Mouse (Mus musculus) stomach, embryonic 14.5 days (tissue): ENCODE results near the gene Csdc2. TPM values are rescaled to one million over a fixed set of nuclear protein-coding genes. Genes with fewer than 3 reads are reported as not detected.
A peak's percentile ranks its signal among the peaks of the same experiment; 100 is the strongest.

ENCODE experiments used
- ATAC-seq: fragments of 200-750 bp; cut with Nextera tagmentation; 2 replicates; pipeline ENCODE4 v1.8.0; 2017; ENCODE audit warnings: low read depth, moderate TSS enrichment; ENCODE audit not compliant: insufficient number of reproducible peaks, insufficient read depth, low FRiP score
- H3K27ac ChIP-seq: fragments of 300-500 bp; sonication (generic); 2 replicates; pipeline ENCODE4 v1.5.1; 2014; ENCODE audit warnings: mild to moderate bottlenecking, low read length, moderate library complexity, mixed read lengths
- H3K27me3 ChIP-seq: fragments of 300-500 bp; sonication (generic); 2 replicates; pipeline ENCODE4 v1.6.1; 2014; ENCODE audit warnings: low read length, control low read depth, mixed read lengths; ENCODE audit not compliant: control insufficient read depth, insufficient read depth
- H3K36me3 ChIP-seq: fragments of 300-500 bp; sonication (generic); 2 replicates; pipeline ENCODE4 v1.6.1; 2014; ENCODE audit warnings: mild to moderate bottlenecking, control low read depth, low read length, moderate library complexity, mixed read lengths; ENCODE audit not compliant: control insufficient read depth, insufficient read depth
- H3K4me1 ChIP-seq: fragments of 300-500 bp; sonication (generic); 2 replicates; pipeline ENCODE4 v1.6.1; 2014; ENCODE audit warnings: low read length, control low read depth, mixed read lengths; ENCODE audit not compliant: control insufficient read depth, insufficient read depth
- H3K4me2 ChIP-seq: fragments of 300-500 bp; sonication (generic); replicated peaks from 2 replicates; pipeline ENCODE4 v1.6.1; 2014; ENCODE audit warnings: low read depth, low read length, control low read depth
- H3K4me3 ChIP-seq: fragments of 300-500 bp; sonication (generic); 2 replicates; pipeline ENCODE4 v1.5.1; 2014; ENCODE audit warnings: low read depth, low read length, control low read depth
- H3K9ac ChIP-seq: fragments of 300-500 bp; sonication (generic); replicated peaks from 2 replicates; pipeline ENCODE4 v1.6.1; 2014; ENCODE audit warnings: low read depth, mild to moderate bottlenecking, control low read depth, low read length, moderate library complexity, mixed read lengths
- H3K9me3 ChIP-seq: fragments of 300-500 bp; sonication (generic); 2 replicates; pipeline ENCODE4 v1.6.1; 2016; ENCODE audit warnings: low read depth, low read length, control low read depth; ENCODE audit not compliant: control insufficient read depth
- WGBS: fragments of 180-500 bp; shearing (Covaris S2); extraction: QIAGEN DNeasy Blood & Tissue Kit; methylation state at CpG from one replicate; pipeline ENCODE4 v1.1.7; 2014; 5-methylcytosine and 5-hydroxymethylcytosine counted together
- polyA plus RNA-seq: library from polyadenylated mRNA; unstranded; fragments of >200 nt; fragmentation: Nextera tagmentation; extraction: Ambion mirVana; gene quantifications from 2 replicates; pipeline ENCODE4 v1.2.1, GENCODE M21; 2014

Gene Csdc2
- polyA plus RNA-seq, 1 experiment from 2014 or later = 18.3 TPM

GRCm38 (mm10) chr15:81985267-81986161 is 49.0 kb downstream of the Csdc2 start:
- no peak overlapping the region for H3K27ac ChIP-seq
- no peak overlapping the region for H3K4me3 ChIP-seq
- no peaks in the 10 kb centered on the region for H3K4me1 ChIP-seq
- no peak overlapping the region for H3K9ac ChIP-seq
- no peaks in the 10 kb centered on the region for H3K36me3 ChIP-seq
- no peaks in the 10 kb centered on the region for H3K27me3 ChIP-seq
- no peaks in the 10 kb centered on the region for H3K9me3 ChIP-seq
- no peak overlapping the region for H3K4me2 ChIP-seq
- 57% methylated on average over 2 of the region's 2 CpGs for WGBS
- ATAC-seq = no peak

- no peaks in the 10 kb centered on the region for H3K36me3 ChIP-seq
- H3K4me1 ChIP-seq = no peaks in the 10 kb centered on the region
- H3K9me3 ChIP-seq = no peaks in the 10 kb centered on the region
- H3K4me2 ChIP-seq = no peak within 1 kb of the TSS
- H3K4me3 ChIP-seq = no peak within 1 kb of the TSS
- no peak within 1 kb of the TSS for H3K27ac ChIP-seq
- H3K27me3 ChIP-seq = no peaks in the 10 kb centered on the region
- no peak for ATAC-seq
- no peak within 1 kb of the TSS for H3K9ac ChIP-seq
- 87% methylated on average over 3 of the region's 3 CpGs for WGBS
Observed at GRCm38 (mm10) chr15:81987646-81988045, 51.1 kb downstream of the Csdc2 start, which contains the start of gene Xrcc6. Gene Xrcc6, plus strand, starts transcription at chr15:81987835.

GRCm38 (mm10) chr15:81989371-81990062 is 53.0 kb downstream of the Csdc2 start:
- peaks cover 5% of the 10 kb centered on the region; the same call in 1 of the 2 replicates for H3K36me3 ChIP-seq
- no peaks in the 10 kb centered on the region for H3K4me1 ChIP-seq
- ATAC-seq = peak; percentile 59; the same call in 1 of the 2 replicates
- WGBS = 41% methylated on average over 11 of the region's 11 CpGs
- H3K4me2 ChIP-seq = no peak overlapping the region
- no peak overlapping the region for H3K27ac ChIP-seq
- no peaks in the 10 kb centered on the region for H3K9me3 ChIP-seq
- no peaks in the 10 kb centered on the region for H3K27me3 ChIP-seq
- no peak overlapping the region for H3K9ac ChIP-seq
- H3K4me3 ChIP-seq = no peak overlapping the region

GRCm38 (mm10) chr15:81990549-81990948 is 54.0 kb downstream of the Csdc2 start:
- WGBS = 55% methylated on average over 7 of the region's 7 CpGs
- Histone ChIP-seq H3K4me1 (no peaks in the 10 kb centered on the region), H3K9me3 (no peaks in the 10 kb centered on the region), H3K36me3 (peaks cover 7% of the 10 kb centered on the region; the same call in 1 of the 2 replicates), H3K27me3 (no peaks in the 10 kb centered on the region), H3K9ac (no peak overlapping the region), H3K4me3 (no peak overlapping the region), H3K27ac (no peak overlapping the region), H3K4me2 (no peak overlapping the region)
- peak; percentile 54; the same call in 1 of the 2 replicates for ATAC-seq

- ATAC-seq = no peak
- H3K36me3 ChIP-seq = peaks cover 26% of the 10 kb centered on the region
Observed at GRCm38 (mm10) chr15:81993992-81994391, 57.4 kb downstream of the Csdc2 start.

More at GRCm38 (mm10) chr15:81993992-81994391, 57.4 kb downstream of the Csdc2 start:
- Histone ChIP-seq H3K27ac (no peak overlapping the region), H3K9ac (no peak overlapping the region), H3K4me1 (no peaks in the 10 kb centered on the region), H3K4me2 (no peak overlapping the region), H3K27me3 (no peaks in the 10 kb centered on the region), H3K4me3 (no peak overlapping the region), H3K9me3 (no peaks in the 10 kb centered on the region)
- WGBS = 70% methylated on average over 6 of the region's 6 CpGs

Other genes starting within 250 kb of the Csdc2 start
- 3.0 and 4.7 TPM in 2 replicates for gene Chadl, start 239.5 kb upstream of the Csdc2 start, polyA plus RNA-seq
- 35.5 and 46.2 TPM in 2 replicates for gene Zc3h7b, start 191.7 kb upstream of the Csdc2 start, polyA plus RNA-seq
- gene Rangap1, start 191.2 kb upstream of the Csdc2 start, polyA plus RNA-seq = 90.9 and 92.7 TPM in 2 replicates
- gene Tef, start 134.3 kb upstream of the Csdc2 start, polyA plus RNA-seq = 23.7 and 25.6 TPM in 2 replicates
- gene Tob2, start 78.0 kb upstream of the Csdc2 start, polyA plus RNA-seq = 24.5 and 25.1 TPM in 2 replicates
- 153 and 157 TPM in 2 replicates for gene Phf5a, start 64.8 kb upstream of the Csdc2 start, polyA plus RNA-seq
- 136 and 144 TPM in 2 replicates for gene Aco2, start 64.5 kb upstream of the Csdc2 start, polyA plus RNA-seq
- gene Polr3h, start 10.5 kb upstream of the Csdc2 start, polyA plus RNA-seq = 62.7 and 68.0 TPM in 2 replicates
- 29.9 and 37.2 TPM in 2 replicates for gene Pmm1, start 24.2 kb downstream of the Csdc2 start, polyA plus RNA-seq
- gene 1700029P11Rik, start 43.8 kb downstream of the Csdc2 start, polyA plus RNA-seq = not detected in 2 replicates
- gene Xrcc6, start 51.1 kb downstream of the Csdc2 start, polyA plus RNA-seq = 75.4 and 90.0 TPM in 2 replicates
- gene Desi1, start 97.1 kb downstream of the Csdc2 start, polyA plus RNA-seq = 24.2 and 26.3 TPM in 2 replicates
- gene Snu13, start 110.8 kb downstream of the Csdc2 start, polyA plus RNA-seq = 283 and 284 TPM in 2 replicates
- gene 4930407I10Rik, start 122.4 kb downstream of the Csdc2 start, polyA plus RNA-seq = not detected in 2 replicates
- gene Mei1, start 133.2 kb downstream of the Csdc2 start, polyA plus RNA-seq = 0.09 TPM in 1 of 2 replicates, not detected in the other
- 17.7 and 18.4 TPM in 2 replicates for gene Ccdc134, start 191.2 kb downstream of the Csdc2 start, polyA plus RNA-seq
- 128 and 133 TPM in 2 replicates for gene Srebf2, start 210.4 kb downstream of the Csdc2 start, polyA plus RNA-seq